Mouse (Mus musculus): Measurements from ENCODE around the gene Aifm2.

The Aifm2 gene

GRCm38 (mm10) chr10:61717406-61718296 is 2.6 kb downstream of the Aifm2 start:
- DNase-seq = no peak

GRCm38 (mm10) chr10:61720331-61720730 is 5.3 kb downstream of the Aifm2 start:
- DNase-seq = no peak

DNA sequence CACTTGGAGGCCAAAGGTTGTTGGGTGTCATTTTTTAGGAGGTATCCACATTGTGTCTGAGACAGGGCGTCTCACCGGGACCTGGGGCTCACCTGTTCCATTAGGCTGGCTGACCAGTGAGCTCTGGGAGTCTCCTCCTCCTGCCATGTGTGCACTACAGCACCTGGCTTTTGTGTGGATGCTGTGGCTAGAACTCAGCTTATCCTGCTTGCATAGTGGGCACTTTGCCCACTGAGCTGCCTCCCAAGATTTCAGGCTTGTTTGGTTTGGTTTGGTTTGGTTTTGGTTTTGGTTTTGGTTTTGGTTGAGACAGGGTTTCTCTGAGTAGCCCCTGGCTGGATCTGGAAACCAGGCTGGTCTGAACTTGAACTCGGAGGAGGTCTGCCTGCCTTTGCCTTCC is 7.2 kb downstream of the Aifm2 start:
- no peak for DNase-seq

DNA sequence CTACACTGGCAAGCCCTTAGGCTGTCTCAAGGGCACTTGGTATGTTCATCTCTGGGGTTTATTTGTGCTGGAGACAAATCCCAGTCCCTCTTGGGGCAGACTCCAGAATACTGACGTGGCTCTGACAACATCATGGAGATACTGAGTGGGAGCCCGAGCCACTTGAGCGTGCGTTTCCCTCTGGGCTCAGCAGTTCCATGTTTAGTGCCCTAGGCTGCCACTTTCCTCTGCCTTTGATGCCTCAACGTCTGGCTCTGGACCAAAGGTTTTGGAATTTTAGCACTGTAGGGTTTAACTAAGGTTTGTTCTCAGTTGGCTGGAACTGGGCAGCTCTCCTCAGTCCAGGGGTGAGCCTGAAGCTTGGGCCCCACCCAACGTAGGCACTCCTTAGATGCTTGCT is 8.2 kb downstream of the Aifm2 start:
- DNase-seq = no peak

- DNase-seq = no peak
Observed at GRCm38 (mm10) chr10:61729181-61729580, 14.1 kb downstream of the Aifm2 start.

- DNase-seq = no peak
Observed at GRCm38 (mm10) chr10:61730171-61730570, 15.1 kb downstream of the Aifm2 start.

- no peak for DNase-seq
Observed at GRCm38 (mm10) chr10:61734377-61734776, 19.3 kb downstream of the Aifm2 start.

DNA sequence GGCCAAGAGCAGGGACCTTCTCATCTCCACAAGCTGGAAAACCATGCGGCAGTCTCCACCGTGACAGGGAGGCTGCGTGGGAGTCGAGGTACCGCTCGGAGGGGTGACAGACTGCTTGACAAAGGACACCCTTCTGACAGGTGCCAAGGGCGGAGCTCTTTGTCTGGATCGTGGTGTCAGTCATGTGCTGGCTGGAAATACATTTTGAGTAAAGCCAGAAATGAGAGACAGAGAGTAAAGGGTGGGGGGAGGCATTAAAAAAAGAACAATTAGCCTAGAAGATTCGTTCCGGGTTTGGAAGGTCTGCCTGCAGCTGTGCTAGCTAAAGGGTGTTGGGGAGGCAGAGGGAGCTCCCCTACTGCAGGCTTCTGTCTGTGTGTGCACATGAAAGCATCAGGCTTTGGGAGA is 21.6 kb downstream of the Aifm2 start:
- DNase-seq = no peak

DNA sequence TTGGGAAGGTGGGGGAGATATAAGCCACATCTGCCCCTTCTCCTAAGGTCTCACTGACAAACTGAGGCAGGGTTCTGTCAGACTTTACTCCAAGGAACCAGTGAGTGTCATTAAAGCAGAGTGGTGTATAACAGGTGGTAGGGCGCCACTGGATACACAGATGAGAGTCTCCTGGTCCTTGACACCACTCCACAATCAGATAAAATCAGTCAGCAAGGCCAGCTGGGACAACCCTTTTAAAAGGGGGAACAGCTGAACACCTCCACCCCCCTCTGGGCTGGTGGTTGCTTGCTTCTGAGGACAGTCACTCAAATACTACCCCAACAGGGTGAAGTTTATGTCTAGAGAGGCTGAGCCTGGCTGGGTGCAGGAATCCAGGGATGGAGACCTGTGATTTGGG is 22.5 kb downstream of the Aifm2 start:
- DNase-seq = no peak

DNA sequence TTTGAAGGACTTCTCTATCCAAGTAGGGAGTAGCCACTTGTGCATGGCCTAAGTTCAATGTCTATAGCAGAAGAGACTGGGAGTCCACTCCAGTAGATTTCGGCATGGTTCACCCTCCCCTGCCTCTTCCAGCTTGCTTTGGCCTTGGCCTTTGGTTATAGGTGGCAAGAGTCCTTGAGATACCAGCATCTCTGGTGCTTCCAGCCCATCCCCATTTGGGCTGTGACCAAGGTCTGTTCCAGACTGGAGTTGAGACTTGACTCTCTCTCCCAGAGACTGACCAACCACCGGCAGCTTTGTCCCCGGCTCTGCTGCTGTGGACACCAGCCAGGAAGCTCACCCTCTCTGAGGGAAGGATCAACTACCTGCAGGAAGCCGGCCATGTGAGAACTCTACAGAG is 23.1 kb downstream of the Aifm2 start:
- DNase-seq = no peak

DNA sequence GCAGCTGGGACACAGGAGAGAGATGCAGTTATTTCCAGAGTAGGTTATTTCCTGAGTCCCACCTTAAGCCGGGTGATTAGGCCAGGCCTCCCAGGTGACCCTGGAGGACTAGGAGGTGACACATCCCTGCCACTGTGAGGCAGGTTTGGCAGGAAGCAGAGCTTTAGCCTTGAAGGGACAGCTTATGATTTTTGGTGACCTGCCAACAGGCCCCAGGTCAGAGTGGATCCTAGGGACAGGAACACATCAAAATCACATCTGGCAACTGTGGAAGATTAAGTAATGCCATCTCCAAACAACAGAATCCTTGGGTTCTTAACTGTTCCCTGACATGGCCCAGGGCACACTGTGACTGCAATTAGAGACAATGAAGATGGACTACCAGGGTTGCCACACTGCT is 26.2 kb downstream of the Aifm2 start:
- no peak for DNase-seq

DNA sequence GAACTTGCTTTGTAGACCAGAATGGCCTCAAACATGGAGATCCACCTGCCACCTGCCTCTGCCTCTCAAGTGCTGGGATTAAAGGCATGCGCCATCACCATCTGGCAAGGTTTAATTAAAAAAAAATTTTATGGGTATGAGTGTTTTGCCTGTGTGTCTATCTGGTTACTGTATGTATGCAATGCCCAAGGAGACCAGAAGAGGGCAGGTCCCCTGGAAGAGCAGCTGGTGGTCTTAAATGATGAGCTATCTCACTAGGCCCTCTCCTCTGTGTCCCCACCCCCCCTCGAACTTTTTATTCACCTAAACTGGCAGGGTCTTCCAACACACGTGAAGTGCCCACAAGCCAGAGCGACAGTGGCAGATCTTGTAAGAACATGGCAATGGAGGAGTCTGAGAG is 26.8 kb downstream of the Aifm2 start:
- DNase-seq = no peak

DNA sequence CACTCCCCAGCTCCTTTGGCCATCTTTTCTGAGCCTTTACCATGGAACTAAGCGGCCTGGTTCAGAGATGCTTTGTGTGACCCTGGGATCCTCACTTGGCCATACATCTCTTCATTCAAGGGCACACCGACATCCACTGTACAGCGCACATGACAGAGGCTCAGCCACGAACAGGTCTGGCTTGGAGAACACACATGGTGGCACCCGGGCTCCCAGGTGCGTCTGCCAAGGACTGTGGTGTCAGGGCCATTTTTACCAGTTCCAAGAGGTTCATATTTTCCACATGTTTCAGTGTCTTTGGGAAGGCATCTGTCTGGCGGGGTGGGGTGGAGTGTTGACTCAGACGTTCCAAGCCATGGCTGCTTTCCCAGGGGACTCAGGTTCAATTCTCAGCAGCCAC is 27.3 kb downstream of the Aifm2 start:
- DNase-seq = no peak

DNA sequence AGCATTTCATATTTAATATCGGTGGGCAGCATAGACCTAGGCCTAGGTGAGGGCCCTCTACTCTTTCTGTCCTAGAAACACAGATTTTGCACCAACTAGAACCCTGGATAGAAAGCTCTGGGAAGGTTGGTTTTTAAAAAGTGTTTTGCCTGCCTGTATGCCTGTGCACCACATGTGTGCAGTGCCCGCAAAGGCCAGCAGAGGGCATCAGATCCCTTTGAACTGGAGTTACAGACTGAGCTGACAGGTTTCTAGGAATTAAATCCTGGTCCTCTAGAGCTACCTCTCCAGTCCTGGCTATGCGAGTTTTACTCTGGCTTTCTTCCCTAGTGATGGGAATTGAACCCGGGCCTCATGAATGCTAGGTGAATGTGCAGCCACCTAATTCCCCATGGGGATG is 30.1 kb downstream of the Aifm2 start:
- DNase-seq = no peak

GRCm38 (mm10) chr10:61747302-61747701 is 32.2 kb downstream of the Aifm2 start:
- no peak for DNase-seq

GRCm38 (mm10) chr10:61750014-61750413 is 35.0 kb downstream of the Aifm2 start:
- DNase-seq = no peak

- DNase-seq = no peak
Observed at GRCm38 (mm10) chr10:61751534-61752219, 36.6 kb downstream of the Aifm2 start.

GRCm38 (mm10) chr10:61753071-61753470 is 38.0 kb downstream of the Aifm2 start:
- DNase-seq = no peak

DNA sequence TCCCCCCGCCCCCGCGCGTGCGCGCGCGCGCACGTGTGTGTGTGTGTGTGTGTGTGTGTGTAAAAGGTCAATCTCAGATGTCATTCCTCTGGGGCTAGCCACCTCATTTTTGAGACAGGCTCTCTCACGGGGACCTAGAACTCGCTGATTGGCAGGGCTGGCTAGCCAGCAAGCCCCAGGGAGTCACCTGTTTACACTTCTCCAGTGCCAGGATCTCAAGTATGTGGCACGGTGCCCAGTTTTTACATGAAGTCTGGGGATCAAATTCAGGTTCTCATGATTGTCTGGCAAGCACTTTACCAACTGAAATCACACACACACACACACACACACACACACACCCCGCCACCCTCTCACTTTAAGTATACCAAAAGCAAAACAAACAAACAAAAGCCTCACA is 42.0 kb downstream of the Aifm2 start:
- no peak for DNase-seq

- DNase-seq = no peak
Observed at GRCm38 (mm10) chr10:61758904-61759303, 43.8 kb downstream of the Aifm2 start.

DNA sequence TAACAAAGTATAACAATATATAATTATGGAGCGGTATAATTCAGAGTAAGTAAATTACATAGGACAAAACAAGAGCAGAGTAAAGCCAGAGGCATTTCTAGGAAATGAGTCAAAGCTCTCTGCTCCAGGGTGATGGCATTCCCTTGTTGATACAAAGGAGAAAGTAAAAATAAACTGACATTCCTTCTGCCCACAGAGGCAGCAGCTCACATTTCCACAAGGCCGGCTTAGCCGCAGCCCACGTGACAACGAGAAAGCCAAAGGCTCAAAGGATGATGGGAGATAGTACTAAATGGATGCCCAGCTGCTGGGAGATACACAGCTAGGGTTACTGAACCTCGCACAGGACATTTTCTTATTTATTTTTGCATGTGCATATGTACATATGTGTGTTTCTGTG is 44.8 kb downstream of the Aifm2 start:
- DNase-seq = no peak

DNA sequence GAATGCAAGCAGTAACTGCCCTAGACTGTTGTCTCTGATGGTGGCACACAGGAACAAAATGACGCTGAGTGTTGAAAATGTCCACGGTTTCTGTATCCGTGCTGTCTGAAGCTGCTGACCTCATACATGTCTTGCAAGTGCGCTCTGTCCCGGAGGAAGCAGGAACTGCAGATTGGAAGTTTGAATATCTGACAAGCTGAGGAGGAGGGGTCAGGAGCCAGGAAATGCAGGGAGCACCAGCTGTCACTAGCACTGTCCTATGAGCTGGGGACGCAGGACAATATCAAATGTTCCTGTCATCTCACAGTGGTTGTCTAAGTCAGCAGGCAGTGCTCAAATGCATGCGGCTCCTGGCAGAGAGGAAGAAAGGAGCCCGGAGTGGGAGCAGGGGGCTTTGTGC is 49.6 kb downstream of the Aifm2 start:
- peak; percentile 15 for DNase-seq

- DNase-seq = no peak
Observed at GRCm38 (mm10) chr10:61765558-61765957, 50.5 kb downstream of the Aifm2 start.

DNA sequence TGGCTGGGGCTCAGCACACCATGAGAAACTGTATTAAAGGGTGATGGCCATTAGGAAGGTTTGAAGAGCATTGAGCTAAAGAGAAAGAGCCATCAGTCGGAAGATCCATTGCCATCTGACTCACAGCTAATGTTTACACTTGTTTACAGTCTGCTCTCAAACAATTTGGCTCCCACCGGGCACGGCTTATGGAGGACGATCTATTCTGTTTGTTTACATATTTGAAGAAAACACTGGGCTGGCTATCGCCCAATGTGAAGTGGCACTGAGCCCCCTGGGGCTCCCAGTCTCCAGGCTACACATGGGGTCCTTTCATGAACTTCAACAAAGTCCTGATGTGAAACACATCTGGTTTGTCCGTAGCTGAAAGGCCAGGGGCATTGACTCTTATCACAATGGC is 51.7 kb downstream of the Aifm2 start:
- no peak for DNase-seq

Data from cerebellum, adult 11 months (tissue).